Mouse (Mus musculus) CH12.LX (cell line): ENCODE results near the gene Dusp22. TPM values are rescaled to one million over a fixed set of nuclear protein-coding genes. Genes with fewer than 3 reads are reported as not detected.

Experiments used
- DNase-seq: peaks from one replicate; pipeline ENCODE4 v3.0.0-alpha.2; 2013; ENCODE audit errors: extremely low read depth
- H3K27ac ChIP-seq: 2 replicates; pipeline ENCODE4 v1.5.1; 2012; ENCODE audit warnings: low read depth, mild to moderate bottlenecking, control low read depth, moderate library complexity; ENCODE audit not compliant: insufficient read depth
- H3K27me3 ChIP-seq: replicated peaks from 2 replicates; pipeline ENCODE3; 2012; ENCODE audit warnings: inconsistent platforms
- H3K36me3 ChIP-seq, 2 experiments: replicated peaks in 1 of 2; 2 replicates each; pipeline versions ENCODE3 to v1.6.1; 2012; ENCODE audit warnings: inconsistent platforms in 1 of 2, low read length in 1 of 2, mild to moderate bottlenecking in 1 of 2, mixed read lengths in 1 of 2, moderate library complexity in 1 of 2; ENCODE audit not compliant: control insufficient read depth in 1 of 2, insufficient read depth in 1 of 2
- H3K4me1 ChIP-seq, 2 experiments: 2 replicates each; pipeline ENCODE4 v1.6.1; 2012; ENCODE audit warnings: inconsistent platforms in 1 of 2, moderate library complexity in 1 of 2; ENCODE audit not compliant: insufficient read depth in 2 of 2, control insufficient read depth in 1 of 2
- H3K4me2 ChIP-seq: 2 replicates; pipeline ENCODE4 v1.6.1; 2012; ENCODE audit warnings: low read depth, mild to moderate bottlenecking, control low read depth; ENCODE audit not compliant: poor library complexity, insufficient read depth, severe bottlenecking
- H3K4me3 ChIP-seq, 3 experiments: fragments of 150-350 bp in 1 of 3; sonication (generic) in 1 of 3; replicated peaks in 1 of 3; 2 replicates each; pipeline versions ENCODE3 to v1.5.1; 2011 to 2012; ENCODE audit warnings: low read depth in 2 of 3, low read length in 2 of 3, mild to moderate bottlenecking in 2 of 3, moderate library complexity in 2 of 3, control low read depth in 1 of 3, improper control_type of control experiment in 1 of 3, inconsistent platforms in 1 of 3, mixed read lengths in 1 of 3; ENCODE audit not compliant: poor library complexity in 1 of 3
- H3K79me2 ChIP-seq: replicated peaks from 2 replicates; pipeline ENCODE4 v1.6.1; 2012; ENCODE audit warnings: mild to moderate bottlenecking, moderate library complexity; ENCODE audit not compliant: control insufficient read depth, poor library complexity, insufficient read depth, severe bottlenecking; ENCODE audit errors: extremely low read depth
- H3K9ac ChIP-seq: 2 replicates; pipeline ENCODE4 v1.6.1; 2012; ENCODE audit warnings: low read depth, mild to moderate bottlenecking, control low read depth, moderate library complexity; ENCODE audit not compliant: insufficient read depth
- H3K9me3 ChIP-seq: replicated peaks from 2 replicates; pipeline ENCODE3; 2012; ENCODE audit warnings: low read length, inconsistent platforms, mixed read lengths
- CTCF ChIP-seq, 2 experiments: IDR thresholded peaks in 1 of 2; conservative IDR thresholded peaks in 1 of 2; 2 replicates each; pipeline ENCODE4 v1.5.1; 2011 to 2012; ENCODE audit warnings: low read depth in 2 of 2, low read length in 2 of 2, improper control_type of control experiment in 1 of 2, inconsistent platforms in 1 of 2, mild to moderate bottlenecking in 1 of 2, moderate library complexity in 1 of 2
- E2F4 ChIP-seq: IDR thresholded peaks from 2 replicates; pipeline ENCODE4 v1.6.1; 2011; ENCODE audit warnings: low read depth, low read length, improper control_type of control experiment; ENCODE audit not compliant: insufficient replicate concordance
- ELF1 ChIP-seq: IDR thresholded peaks from 2 replicates; pipeline ENCODE4 v1.6.1; 2014; ENCODE audit warnings: low read depth, mild to moderate bottlenecking, inconsistent platforms, low read length, improper control_type of control experiment
- EP300 ChIP-seq: IDR thresholded peaks from 2 replicates; pipeline ENCODE4 v1.6.1; 2011; ENCODE audit warnings: low read length, improper control_type of control experiment
- ETS1 ChIP-seq: conservative IDR thresholded peaks from 2 replicates; pipeline ENCODE4 v1.6.1; 2012; ENCODE audit warnings: low read depth, mild to moderate bottlenecking, inconsistent platforms, low read length, improper control_type of control experiment, moderate library complexity
- GABPA ChIP-seq: IDR thresholded peaks from 2 replicates; pipeline ENCODE4 v1.6.1; 2012; ENCODE audit warnings: low read depth, low read length, improper control_type of control experiment, inconsistent platforms; ENCODE audit not compliant: insufficient replicate concordance
- JUND ChIP-seq: conservative IDR thresholded peaks from 2 replicates; pipeline ENCODE4 v1.6.1; 2011; ENCODE audit warnings: low read depth, low read length, improper control_type of control experiment
- MAX ChIP-seq: IDR thresholded peaks from 2 replicates; pipeline ENCODE4 v1.6.1; 2011; ENCODE audit warnings: low read length, improper control_type of control experiment
- MEF2A ChIP-seq: IDR thresholded peaks from 2 replicates; pipeline ENCODE4 v1.6.1; 2014; ENCODE audit warnings: low read depth, mild to moderate bottlenecking, inconsistent platforms, low read length, improper control_type of control experiment, borderline replicate concordance
- MXI1 ChIP-seq: IDR thresholded peaks from 2 replicates; pipeline ENCODE4 v1.6.1; 2011; ENCODE audit warnings: mild to moderate bottlenecking, low read depth, low read length, improper control_type of control experiment
- MYC ChIP-seq: IDR thresholded peaks from 2 replicates; pipeline ENCODE4 v1.6.1; 2011; ENCODE audit warnings: low read depth, mild to moderate bottlenecking, improper control_type of control experiment, low read length
- PAX5 ChIP-seq: IDR thresholded peaks from 2 replicates; pipeline ENCODE4 v1.6.1; 2012; ENCODE audit warnings: low read length, inconsistent platforms, mixed read lengths
- RCOR1 ChIP-seq: conservative IDR thresholded peaks from 2 replicates; pipeline ENCODE4 v1.6.1; 2012; ENCODE audit warnings: low read depth, mild to moderate bottlenecking, inconsistent platforms, low read length, improper control_type of control experiment
- SMC3 ChIP-seq: IDR thresholded peaks from 2 replicates; pipeline ENCODE4 v1.6.1; 2011; ENCODE audit warnings: low read depth, low read length, improper control_type of control experiment
- TBP ChIP-seq: conservative IDR thresholded peaks from 2 replicates; pipeline ENCODE4 v1.6.1; 2011; ENCODE audit warnings: low read depth, low read length, improper control_type of control experiment
- TCF12 ChIP-seq: IDR thresholded peaks from 2 replicates; pipeline ENCODE4 v1.6.1; 2014; ENCODE audit warnings: low read depth, mild to moderate bottlenecking, inconsistent platforms, low read length, improper control_type of control experiment
- USF1 ChIP-seq: IDR thresholded peaks from 2 replicates; pipeline ENCODE4 v1.6.1; 2014; ENCODE audit warnings: low read depth, mild to moderate bottlenecking, inconsistent platforms, low read length, improper control_type of control experiment
- ZKSCAN1 ChIP-seq: IDR thresholded peaks from 2 replicates; pipeline ENCODE4 v1.6.1; 2012; ENCODE audit warnings: low read depth, inconsistent platforms, low read length, improper control_type of control experiment, borderline replicate concordance
- ZMIZ1 ChIP-seq: IDR thresholded peaks from 2 replicates; pipeline ENCODE4 v1.6.1; 2012; ENCODE audit warnings: low read depth, mild to moderate bottlenecking, inconsistent platforms, low read length, improper control_type of control experiment
- dilution Hi-C: fragments of 300-500 bp; cut with MboI; formaldehyde crosslinking; loops from 2 replicates; pipeline ENCODE4 v1.14.3; 2020; ENCODE audit warnings: low sequenced_read_pairs; ENCODE audit not compliant: extremely low pct_unique_long_range_greater_than_20kb, extremely low pct_ligation_motif_present
- in situ Hi-C: fragments of 300-500 bp; cut with MboI; formaldehyde crosslinking; loops from 3 replicates; pipeline ENCODE4 v1.14.3; 2019; ENCODE audit warnings: low sequenced_read_pairs, low pct_ligation_motif_present, low pct_unique_long_range_greater_than_20kb, mixed read lengths
- polyA plus RNA-seq: library from polyadenylated mRNA; unstranded; fragments of >175 nt; gene quantifications from 2 replicates; pipeline ENCODE4 v1.2.1, GENCODE M21; 2012; ENCODE audit warnings: low read depth; ENCODE audit not compliant: insufficient read length
- total RNA-seq, 2 experiments: library from RNA; depleted of rRNA; stranded (reverse); fragments of 300-350 nt in 1 of 2; fragments of >200 nt in 1 of 2; gene quantifications; 2 replicates each; pipeline ENCODE4 v1.2.3; 2012 to 2014

Gene Dusp22
- total and polyA plus RNA-seq, 3 experiments = 18.0 to 28.7 (median 22.5) TPM

- dilution Hi-C loops = no loop called here
- DNase-seq = no peak
- no peak for TF ChIP-seq PAX5
- no peak for TF ChIP-seq GABPA
- TF ChIP-seq MXI1 = no peak
- TF ChIP-seq EP300 = no peak
- no peak for TF ChIP-seq CTCF (conservative IDR thresholded peaks at IDR 0.05 in 1 of 2, IDR thresholded peaks at IDR 0.05 in 1 of 2; ENCODE audit: low read depth in 2 of 2, low read length in 2 of 2)
- TF ChIP-seq ETS1 = no peak
- TF ChIP-seq ELF1 = no peak
- TF ChIP-seq ZMIZ1 = no peak
- no peak for TF ChIP-seq SMC3
- TF ChIP-seq MEF2A = no peak
- TF ChIP-seq MAX = no peak
- no peak for TF ChIP-seq RCOR1
- Histone ChIP-seq H3K27ac (no peak overlapping the region), H3K79me2 (no peaks in the 10 kb centered on the region), H3K4me2 (no peak overlapping the region), H3K36me3 (peaks cover 33 to 46% of the 10 kb centered on the region in 2 experiments), H3K4me3 (no peak overlapping the region), H3K4me1 (peaks cover 33 to 67% of the 10 kb centered on the region in 2 experiments), H3K9ac (no peak overlapping the region), H3K27me3 (no peaks in the 10 kb centered on the region), H3K9me3 (no peaks in the 10 kb centered on the region)
- in situ Hi-C loops = loop anchor here (10.0 kb wide), 1 partner anchor 107 kb away; no protein-coding TSS in a partner anchor
These were observed 51.9 kb downstream of the Dusp22 start for GRCm38 (mm10) chr13:30711711-30712110.

GRCm38 (mm10) chr13:30712280-30712679 lies 52.5 kb downstream of the Dusp22 start:
- H3K79me2 ChIP-seq = no peaks in the 10 kb centered on the region
- in situ Hi-C loops = loop anchor here (10.0 kb wide), 1 partner anchor 107 kb away; no protein-coding TSS in a partner anchor
- H3K4me2 ChIP-seq = no peak overlapping the region
- H3K4me1 ChIP-seq = peaks cover 37 to 73% of the 10 kb centered on the region in 2 experiments
- no peaks in the 10 kb centered on the region for H3K9me3 ChIP-seq
- DNase-seq = no peak
- no peak overlapping the region for H3K9ac ChIP-seq
- no peak overlapping the region for H3K27ac ChIP-seq
- H3K27me3 ChIP-seq = no peaks in the 10 kb centered on the region
- no peak for TF ChIP-seq ZKSCAN1
- TF ChIP-seq TCF12 = no peak
- TF ChIP-seq ELF1 = no peak
- TF ChIP-seq USF1 = no peak
- no peak for TF ChIP-seq MYC
- no peak for TF ChIP-seq GABPA
- no peak for TF ChIP-seq TBP
- TF ChIP-seq JUND = no peak
- no peak for TF ChIP-seq E2F4
- TF ChIP-seq SMC3 = no peak
- dilution Hi-C loops = no loop called here
- H3K4me3 ChIP-seq = peak overlapping the region in 1 of 3 experiments; percentile 20
- peaks cover 32 to 44% of the 10 kb centered on the region in 2 experiments for H3K36me3 ChIP-seq
